Mouse (Mus musculus) cortical plate, adult 2 months (tissue): ENCODE measurements around the gene Gm45261.

Experiments
- CTCF ChIP-seq: fragments of 200-500 bp; IDR thresholded peaks from 2 replicates; pipeline ENCODE4 v1.5.1; 2011; ENCODE audit warnings: mild to moderate bottlenecking, control low read depth, low read length; ENCODE audit not compliant: insufficient read depth; ENCODE audit errors: extremely low read depth
- POLR2A ChIP-seq: fragments of 200-500 bp; IDR thresholded peaks from 2 replicates; pipeline ENCODE4 v1.6.1; 2011; ENCODE audit warnings: mild to moderate bottlenecking, low read length, control low read depth; ENCODE audit not compliant: insufficient read depth; ENCODE audit errors: extremely low read depth

GRCm38 (mm10) chr1:80496360-80496759 lies 35.1 kb upstream of the Gm45261 start:
- TF ChIP-seq POLR2A (no peak), CTCF (no peak)
